Mouse (Mus musculus): ENCODE data around the gene Olfr149. TPM values are rescaled to one million over a fixed set of nuclear protein-coding genes. Genes with fewer than 3 reads are reported as not detected.

Olfr149 gene
- total RNA-seq (2023) = not detected

DNA sequence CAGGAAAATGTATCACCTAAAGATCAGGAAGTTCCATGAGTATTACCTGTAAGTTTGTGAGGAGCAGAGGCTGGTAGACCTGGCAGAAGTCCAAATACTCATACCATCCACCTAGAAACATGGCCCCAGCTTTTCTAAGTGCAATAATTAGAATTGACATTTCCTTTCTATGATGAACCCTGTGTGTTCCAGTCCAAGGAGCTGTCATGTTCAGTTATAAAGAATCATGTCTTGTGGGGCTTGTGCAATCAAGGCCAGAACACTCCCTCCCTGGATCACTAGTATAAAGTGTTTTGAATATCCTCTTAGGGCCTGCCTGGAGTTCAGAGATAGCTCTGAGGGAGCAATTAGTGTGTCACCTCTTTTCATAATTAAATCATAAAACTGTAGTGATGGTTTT, at the start of gene Olfr149:
Gene Olfr149 (minus strand): TSS at position 101 of the 400 bp plus-strand sequence.

DNA sequence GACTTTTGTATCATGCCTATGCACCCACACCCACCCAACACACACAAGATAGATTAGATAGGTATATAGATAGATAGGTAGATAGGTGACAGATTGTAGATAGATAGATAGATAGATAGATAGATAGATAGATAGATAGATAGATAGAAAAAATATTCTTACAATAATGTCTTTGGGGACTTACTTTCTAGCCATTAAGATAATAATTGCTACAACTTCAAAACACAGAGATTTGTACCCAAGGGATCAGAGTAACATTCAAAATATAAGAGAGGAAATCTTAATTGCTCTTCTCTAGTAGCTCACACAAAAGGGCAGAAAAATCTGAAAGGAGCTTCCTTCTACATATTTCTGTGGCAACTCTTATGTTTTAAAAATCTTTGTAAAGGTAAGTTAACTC, 39.0 kb upstream of the Olfr149 start, which contains the start of gene Olfr967:
Gene Olfr967 (plus strand): TSS at position 301 of the 400 bp plus-strand sequence.

GRCm38 (mm10) chr9:39730678-39731077, 23.8 kb upstream of the Olfr149 start, which contains the start of gene Olfr150:
Gene Olfr150, plus strand, starts transcription at chr9:39730978.

GRCm38 (mm10) chr9:39711053-39711452, 4.1 kb upstream of the Olfr149 start, which contains the start of gene Olfr965:
Gene Olfr965, plus strand, starts transcription at chr9:39711353.

GRCm38 (mm10) chr9:39666905-39667304, 40.0 kb downstream of the Olfr149 start, which contains the start of gene Olfr963:
Gene Olfr963, plus strand, starts transcription at chr9:39667205.

Other genes with a start within 250 kb of the Olfr149 start
- gene Olfr955, start 235.2 kb downstream of the Olfr149 start, total RNA-seq (2023) = not detected
- not detected for gene Olfr44, start 213.1 kb downstream of the Olfr149 start, total RNA-seq (2023)
- not detected for gene Olfr957, start 191.3 kb downstream of the Olfr149 start, total RNA-seq (2023)
- gene Olfr958, start 153.1 kb downstream of the Olfr149 start, total RNA-seq (2023) = not detected
- not detected for gene Olfr959, start 131.5 kb downstream of the Olfr149 start, total RNA-seq (2023)
- gene AW551984, start 102.7 kb downstream of the Olfr149 start, total RNA-seq (2023) = under 1 TPM in 1 of 2 experiments, not detected in 1; 0.09 TPM
- not detected for gene Olfr148, start 96.5 kb downstream of the Olfr149 start, total RNA-seq (2023)
- gene Olfr960, start 85.7 kb downstream of the Olfr149 start, total RNA-seq (2023) = not detected
- gene Olfr961, start 62.0 kb downstream of the Olfr149 start, total RNA-seq (2023) = not detected
- gene Olfr963, start 39.9 kb downstream of the Olfr149 start, total RNA-seq (2023) = not detected
- not detected for gene Olfr965, start 4.2 kb upstream of the Olfr149 start, total RNA-seq (2023)
- not detected for gene Olfr150, start 23.9 kb upstream of the Olfr149 start, total RNA-seq (2023)
- gene Olfr967, start 39.1 kb upstream of the Olfr149 start, total RNA-seq (2023) = not detected
- gene Olfr968, start 76.1 kb upstream of the Olfr149 start, total RNA-seq (2023) = not detected
- not detected for gene Olfr969, start 83.8 kb upstream of the Olfr149 start, total RNA-seq (2023)
- gene Olfr970, start 101.7 kb upstream of the Olfr149 start, total RNA-seq (2023) = not detected
- not detected for gene Olfr971, start 129.8 kb upstream of the Olfr149 start, total RNA-seq (2023)
- gene Olfr972, start 159.3 kb upstream of the Olfr149 start, total RNA-seq (2023) = not detected
- not detected for gene Olfr229, start 200.2 kb upstream of the Olfr149 start, total RNA-seq (2023)
- gene Olfr974, start 230.4 kb upstream of the Olfr149 start, total RNA-seq (2023) = not detected
- not detected for gene Olfr975, start 244.9 kb upstream of the Olfr149 start, total RNA-seq (2023)

All from neutrophil, adult 83 days (primary cell).